Mouse (Mus musculus) midbrain, postnatal 0 days (tissue): ENCODE results near the gene P4ha3. TPM values are rescaled to one million over a fixed set of nuclear protein-coding genes. Genes with fewer than 3 reads are reported as not detected.

Experiments used
- ATAC-seq: fragments of 200-750 bp; cut with Nextera tagmentation; 2 replicates; pipeline ENCODE4 v1.8.0; 2017; ENCODE audit warnings: moderate number of reproducible peaks, mild to moderate bottlenecking, moderate TSS enrichment, moderate library complexity; ENCODE audit not compliant: low FRiP score
- DNase-seq: peaks from one replicate; pipeline ENCODE4 v3.0.0-alpha.2; 2015; ENCODE audit warnings: low spot score
- H3K27ac ChIP-seq: fragments of 300-500 bp; sonication (generic); 2 replicates; pipeline ENCODE4 v1.5.1; 2014; ENCODE audit warnings: low read depth, mild to moderate bottlenecking, low read length, mixed read lengths
- H3K27me3 ChIP-seq: fragments of 300-500 bp; sonication (generic); 2 replicates; pipeline ENCODE4 v1.6.1; 2014; ENCODE audit warnings: low read length, control low read depth, mixed read lengths; ENCODE audit not compliant: insufficient read depth
- H3K36me3 ChIP-seq: fragments of 300-500 bp; sonication (generic); 2 replicates; pipeline ENCODE4 v1.6.1; 2014; ENCODE audit warnings: low read length, control low read depth, mixed read lengths; ENCODE audit not compliant: insufficient read depth
- H3K4me1 ChIP-seq: fragments of 300-500 bp; sonication (generic); 2 replicates; pipeline ENCODE4 v1.6.1; 2014; ENCODE audit warnings: mild to moderate bottlenecking, control low read depth, antibody characterized with exemption, low read length, mixed read lengths; ENCODE audit not compliant: insufficient read depth
- H3K4me2 ChIP-seq: fragments of 300-500 bp; sonication (generic); 2 replicates; pipeline ENCODE4 v1.6.1; 2014; ENCODE audit warnings: low read depth, mild to moderate bottlenecking, low read length, mixed read lengths; ENCODE audit not compliant: poor library complexity, severe bottlenecking
- H3K4me3 ChIP-seq: fragments of 300-500 bp; sonication (generic); 2 replicates; pipeline ENCODE4 v1.5.1; 2014; ENCODE audit warnings: low read depth, mild to moderate bottlenecking, low read length, moderate library complexity
- H3K9ac ChIP-seq: fragments of 300-500 bp; sonication (generic); replicated peaks from 2 replicates; pipeline ENCODE4 v1.6.1; 2014; ENCODE audit warnings: mild to moderate bottlenecking, low read length, moderate library complexity, mixed read lengths; ENCODE audit not compliant: poor library complexity, severe bottlenecking
- H3K9me3 ChIP-seq: fragments of 300-500 bp; sonication (generic); 2 replicates; pipeline ENCODE4 v1.6.1; 2016; ENCODE audit warnings: low read length, control low read depth
- CTCF ChIP-seq: IDR thresholded peaks from 2 replicates; pipeline ENCODE4 v1.5.1; 2016; ENCODE audit warnings: antibody characterized with exemption, mild to moderate bottlenecking
- WGBS: fragments of 180-500 bp; shearing (Covaris S2); extraction: QIAGEN DNeasy Blood & Tissue Kit; methylation state at CpG from one replicate; pipeline ENCODE4 v1.1.7; 2014; 5-methylcytosine and 5-hydroxymethylcytosine counted together
- polyA plus RNA-seq: library from polyadenylated mRNA; unstranded; fragments of >200 nt; fragmentation: Nextera tagmentation; extraction: Ambion mirVana; gene quantifications from 2 replicates; pipeline ENCODE4 v1.2.1, GENCODE M21; 2015
- total RNA-seq: library from RNA; depleted of rRNA; stranded (reverse); fragments of >200 nt; gene quantifications from 2 replicates; pipeline ENCODE4 v1.2.3, GENCODE M21; 2014

Gene P4ha3
- total and polyA plus RNA-seq, 2 experiments from 2014 or later: 3.9 to 7.7 TPM

DNA sequence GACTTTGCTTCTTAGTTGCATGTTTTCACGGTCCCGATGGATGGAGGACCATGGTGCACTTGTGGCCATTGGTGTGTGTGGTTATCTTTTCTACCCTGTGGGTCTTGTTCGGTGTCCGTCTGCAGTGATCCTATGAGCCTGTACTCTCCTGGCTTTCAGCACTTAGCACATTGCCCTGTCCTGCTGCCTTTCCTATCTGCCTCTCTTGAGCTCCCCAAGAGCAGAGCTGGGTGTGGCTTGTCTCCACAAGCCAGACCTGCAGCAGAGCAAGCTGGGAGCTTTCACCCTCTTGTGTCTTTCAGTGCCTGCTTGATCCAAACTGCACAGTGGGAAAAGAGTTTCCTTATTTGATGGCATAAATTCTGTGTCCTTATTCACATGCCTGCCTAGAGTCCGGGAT is 32.2 kb downstream of the P4ha3 start:
- TF ChIP-seq CTCF: no peak
- Histone ChIP-seq H3K4me1 (no peaks in the 10 kb centered on the region), H3K4me3 (no peak overlapping the region), H3K27me3 (no peaks in the 10 kb centered on the region), H3K27ac (no peak overlapping the region), H3K9me3 (no peaks in the 10 kb centered on the region), H3K9ac (no peak overlapping the region), H3K36me3 (no peaks in the 10 kb centered on the region), H3K4me2 (no peak overlapping the region)
- DNase-seq (no peak), ATAC-seq (no peak)
- WGBS: 94% methylated on average over 5 of the region's 5 CpGs

DNA sequence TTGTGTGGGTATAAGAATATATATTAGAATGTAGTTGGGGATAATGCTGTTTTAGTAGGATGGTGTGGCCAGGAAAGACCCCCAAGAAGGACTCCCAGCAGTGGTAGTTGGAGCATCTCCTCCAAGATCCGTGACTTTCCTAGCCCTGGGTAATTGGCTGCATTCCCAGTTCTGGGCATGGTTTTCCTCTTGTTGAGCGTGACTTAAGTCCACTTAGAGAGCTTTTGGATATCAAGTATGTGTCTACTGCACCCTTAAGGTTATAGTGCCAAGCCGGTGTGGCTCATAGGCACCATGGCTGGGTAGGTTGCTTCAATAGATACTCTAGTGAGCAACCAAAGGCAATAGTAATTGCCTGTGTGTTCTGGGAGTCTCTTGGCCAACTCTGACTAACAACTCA is 38.4 kb downstream of the P4ha3 start:
- 81% methylated on average over 3 of the region's 3 CpGs for WGBS
- TF ChIP-seq CTCF: no peak
- H3K4me3 ChIP-seq: no peak overlapping the region
- no peaks in the 10 kb centered on the region for H3K9me3 ChIP-seq
- no peak overlapping the region for H3K9ac ChIP-seq
- H3K27me3 ChIP-seq: no peaks in the 10 kb centered on the region
- no peak for ATAC-seq
- no peak for DNase-seq
- no peaks in the 10 kb centered on the region for H3K4me1 ChIP-seq
- H3K27ac ChIP-seq: no peak overlapping the region
- peaks cover 16% of the 10 kb centered on the region for H3K36me3 ChIP-seq
- H3K4me2 ChIP-seq: no peak overlapping the region

DNA sequence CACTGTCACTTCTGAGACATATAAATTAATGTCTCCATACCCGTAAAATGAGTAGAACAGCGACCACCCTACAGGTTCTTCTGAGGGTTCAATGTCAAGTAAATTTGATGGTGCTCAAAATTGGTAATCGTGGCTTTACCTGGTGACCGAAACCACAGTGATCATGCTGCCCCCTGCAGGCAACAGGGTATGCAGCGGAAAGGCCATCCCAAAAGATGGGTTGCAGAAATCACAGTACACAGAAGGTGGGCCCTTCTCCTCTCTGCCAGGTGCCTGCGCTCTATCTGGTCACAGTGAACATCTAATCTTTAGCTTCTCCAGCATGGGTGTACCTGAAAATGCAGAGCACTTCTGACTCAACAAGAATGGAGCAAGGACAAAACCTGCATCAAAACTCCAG is 40.2 kb downstream of the P4ha3 start:
- Histone ChIP-seq H3K4me1 (no peaks in the 10 kb centered on the region), H3K9ac (no peak overlapping the region), H3K36me3 (peaks cover 25% of the 10 kb centered on the region), H3K9me3 (no peaks in the 10 kb centered on the region), H3K27me3 (no peaks in the 10 kb centered on the region), H3K4me3 (no peak overlapping the region), H3K27ac (no peak overlapping the region), H3K4me2 (no peak overlapping the region)
- peak; percentile 56 for DNase-seq
- WGBS: 72% methylated on average over 6 of the region's 6 CpGs
- peak; percentile 90 for TF ChIP-seq CTCF
- no peak for ATAC-seq

DNA sequence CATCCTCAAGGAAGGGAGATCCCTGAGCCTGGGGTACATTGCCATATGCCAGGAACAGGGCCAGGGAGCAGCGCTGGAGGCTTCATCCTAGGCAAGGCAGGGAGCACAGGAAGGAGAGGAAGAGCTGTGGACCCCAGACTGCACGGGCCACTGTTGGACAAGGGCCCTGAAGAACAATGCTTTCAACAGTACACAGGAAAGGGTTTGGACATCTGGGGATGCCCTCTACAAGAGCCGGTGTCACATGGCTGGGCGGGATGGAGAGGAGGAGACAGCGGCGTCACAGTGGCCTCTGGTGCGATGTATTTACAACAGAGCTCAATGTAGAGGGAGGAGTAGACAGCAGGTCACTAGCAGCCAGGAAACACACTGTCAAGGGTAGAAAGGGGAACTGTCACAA is 42.2 kb downstream of the P4ha3 start:
- H3K36me3 ChIP-seq: peaks cover 43% of the 10 kb centered on the region
- H3K9ac ChIP-seq: no peak overlapping the region

DNA sequence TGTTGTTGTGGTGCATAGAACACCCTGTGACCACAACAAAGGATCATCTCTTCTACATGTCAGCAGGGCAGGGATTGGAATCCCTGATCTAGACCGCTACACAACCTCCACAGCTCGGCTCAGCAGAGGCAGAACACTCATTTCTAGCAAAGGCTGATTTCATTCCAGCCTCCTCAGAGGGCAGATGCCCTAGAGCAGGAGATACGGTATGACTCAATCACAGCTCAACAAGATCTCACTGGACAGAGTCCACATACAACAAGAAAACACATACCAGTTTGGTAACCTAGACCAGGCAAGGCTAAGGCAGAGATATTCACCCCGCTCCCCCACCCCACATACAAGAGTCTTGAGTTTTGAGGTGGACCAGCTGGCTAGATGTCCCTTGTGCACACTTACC is 43.3 kb downstream of the P4ha3 start:
- 94% methylated on average over 4 of the region's 4 CpGs for WGBS
- Histone ChIP-seq H3K9me3 (no peaks in the 10 kb centered on the region), H3K36me3 (peaks cover 50% of the 10 kb centered on the region), H3K4me3 (no peak overlapping the region), H3K4me1 (no peaks in the 10 kb centered on the region), H3K27me3 (no peaks in the 10 kb centered on the region), H3K27ac (no peak overlapping the region), H3K9ac (no peak overlapping the region), H3K4me2 (no peak overlapping the region)
- DNase-seq: no peak
- ATAC-seq: no peak
- TF ChIP-seq CTCF: no peak

More for the DNA sequence above, 42.2 kb downstream of the P4ha3 start:
- no peaks in the 10 kb centered on the region for H3K9me3 ChIP-seq
- no peaks in the 10 kb centered on the region for H3K4me1 ChIP-seq
- H3K4me2 ChIP-seq: no peak overlapping the region
- no peak for ATAC-seq
- no peaks in the 10 kb centered on the region for H3K27me3 ChIP-seq
- no peak overlapping the region for H3K27ac ChIP-seq
- 94% methylated on average over 7 of the region's 7 CpGs for WGBS
- TF ChIP-seq CTCF: no peak
- H3K4me3 ChIP-seq: no peak overlapping the region
- no peak for DNase-seq

DNA sequence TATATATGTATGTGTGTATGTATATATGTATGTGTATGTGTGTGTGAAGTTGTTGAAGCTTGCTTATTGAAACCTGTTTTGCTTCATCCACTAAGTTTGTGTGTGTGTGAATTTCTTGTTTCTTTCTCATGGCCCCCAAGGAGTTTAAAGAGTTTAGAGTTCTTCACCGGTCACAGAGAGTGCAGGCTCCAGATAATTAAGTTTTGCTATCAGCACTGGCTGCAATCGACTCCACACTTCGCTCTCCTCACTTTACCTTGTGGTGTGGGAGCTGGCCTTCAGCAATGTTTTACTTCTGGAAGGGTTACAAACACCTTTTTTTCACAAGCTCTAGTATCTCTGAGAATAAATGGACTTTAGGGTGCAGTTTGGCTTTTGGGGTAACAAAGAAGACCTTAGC is 45.9 kb downstream of the P4ha3 start:
- WGBS: 94% methylated on average over 3 of the region's 3 CpGs
- TF ChIP-seq CTCF: no peak
- DNase-seq: no peak
- H3K4me1 ChIP-seq: no peaks in the 10 kb centered on the region
- peaks cover 70% of the 10 kb centered on the region for H3K36me3 ChIP-seq
- ATAC-seq: no peak
- no peak overlapping the region for H3K4me3 ChIP-seq
- no peak overlapping the region for H3K9ac ChIP-seq
- H3K27me3 ChIP-seq: no peaks in the 10 kb centered on the region
- no peak overlapping the region for H3K4me2 ChIP-seq
- H3K27ac ChIP-seq: no peak overlapping the region
- H3K9me3 ChIP-seq: no peaks in the 10 kb centered on the region
